Mouse (Mus musculus) cerebellum, adult 9-11 months (tissue): ENCODE data around the gene Cdh13.

Experiments
- DNase-seq: peaks from one replicate; pipeline ENCODE4 v3.0.0; 2022

Gene Cdh13

GRCm38 (mm10) chr8:118309106-118309505 lies 25.6 kb downstream of the Cdh13 start:
- DNase-seq, result no peak

GRCm38 (mm10) chr8:118313426-118314187 lies 30.1 kb downstream of the Cdh13 start:
- no peak for DNase-seq

GRCm38 (mm10) chr8:118314188-118314563 lies 30.6 kb downstream of the Cdh13 start:
- DNase-seq, result no peak

- DNase-seq, result no peak
These were observed 31.4 kb downstream of the Cdh13 start for GRCm38 (mm10) chr8:118314932-118315331.

- DNase-seq, result no peak
These were observed 32.9 kb downstream of the Cdh13 start for GRCm38 (mm10) chr8:118316440-118316839.

- no peak for DNase-seq
These were observed 37.0 kb downstream of the Cdh13 start for GRCm38 (mm10) chr8:118320566-118320965.

GRCm38 (mm10) chr8:118323421-118323820 lies 39.9 kb downstream of the Cdh13 start:
- no peak for DNase-seq

GRCm38 (mm10) chr8:118334933-118335332 lies 51.4 kb downstream of the Cdh13 start:
- DNase-seq, result no peak

GRCm38 (mm10) chr8:118339711-118340110 lies 56.2 kb downstream of the Cdh13 start:
- DNase-seq, result no peak

- no peak for DNase-seq
These were observed 59.7 kb downstream of the Cdh13 start for GRCm38 (mm10) chr8:118343267-118343666.

GRCm38 (mm10) chr8:118348710-118349489 lies 65.4 kb downstream of the Cdh13 start:
- DNase-seq, result no peak

GRCm38 (mm10) chr8:118350136-118350535 lies 66.6 kb downstream of the Cdh13 start:
- DNase-seq, result no peak

GRCm38 (mm10) chr8:118353022-118353421 lies 69.5 kb downstream of the Cdh13 start:
- no peak for DNase-seq

- no peak for DNase-seq
These were observed 73.5 kb downstream of the Cdh13 start for GRCm38 (mm10) chr8:118357067-118357466.

- DNase-seq, result no peak
These were observed 74.1 kb downstream of the Cdh13 start for GRCm38 (mm10) chr8:118357596-118357995.

GRCm38 (mm10) chr8:118363781-118364180 lies 80.2 kb downstream of the Cdh13 start:
- DNase-seq, result no peak

- no peak for DNase-seq
These were observed 89.6 kb downstream of the Cdh13 start for GRCm38 (mm10) chr8:118373092-118373491.

- no peak for DNase-seq
These were observed 91.2 kb downstream of the Cdh13 start for GRCm38 (mm10) chr8:118374738-118375137.

- DNase-seq, result no peak
These were observed 93.3 kb downstream of the Cdh13 start for GRCm38 (mm10) chr8:118376791-118377190.

- no peak for DNase-seq
These were observed 95.5 kb downstream of the Cdh13 start for GRCm38 (mm10) chr8:118378985-118379384.

GRCm38 (mm10) chr8:118379657-118380056 lies 96.1 kb downstream of the Cdh13 start:
- DNase-seq, result no peak

GRCm38 (mm10) chr8:118380058-118380457 lies 96.5 kb downstream of the Cdh13 start:
- DNase-seq, result no peak

- no peak for DNase-seq
These were observed 97.2 kb downstream of the Cdh13 start for GRCm38 (mm10) chr8:118380782-118381181.

- DNase-seq, result no peak
These were observed 98.1 kb downstream of the Cdh13 start for GRCm38 (mm10) chr8:118381641-118382040.
